Mouse (Mus musculus) forebrain, embryonic 14.5 days (tissue): Measurements from ENCODE around the gene Nutm1. TPM values are rescaled to one million over a fixed set of nuclear protein-coding genes. Genes with fewer than 3 reads are reported as not detected.

Experiments
- ATAC-seq: fragments of 200-750 bp; cut with Nextera tagmentation; 2 replicates; pipeline ENCODE4 v1.8.0; 2017; ENCODE audit warnings: mild to moderate bottlenecking, moderate library complexity
- DNase-seq: peaks from one replicate; pipeline ENCODE4 v3.0.0-alpha.2; 2015; ENCODE audit warnings: low spot score
- H3K27ac ChIP-seq: fragments of 300-500 bp; sonication (generic); 2 replicates; pipeline ENCODE4 v1.5.1; 2014; ENCODE audit warnings: low read depth, mild to moderate bottlenecking, control low read depth, low read length, moderate library complexity
- H3K27me3 ChIP-seq: fragments of 300-500 bp; sonication (generic); replicated peaks from 2 replicates; pipeline ENCODE4 v1.6.1; 2014; ENCODE audit warnings: low read length, control low read depth, mixed read lengths; ENCODE audit not compliant: control insufficient read depth, insufficient read depth
- H3K36me3 ChIP-seq: fragments of 300-500 bp; sonication (generic); 2 replicates; pipeline ENCODE4 v1.6.1; 2014; ENCODE audit warnings: low read length, control low read depth; ENCODE audit not compliant: control insufficient read depth, insufficient read depth
- H3K4me1 ChIP-seq: fragments of 300-500 bp; sonication (generic); 2 replicates; pipeline ENCODE4 v1.6.1; 2014; ENCODE audit warnings: antibody characterized with exemption, low read length, control low read depth; ENCODE audit not compliant: control insufficient read depth, insufficient read depth
- H3K4me2 ChIP-seq: fragments of 300-500 bp; sonication (generic); 2 replicates; pipeline ENCODE4 v1.6.1; 2014; ENCODE audit warnings: mild to moderate bottlenecking, control low read depth, low read length
- H3K4me3 ChIP-seq: fragments of 300-500 bp; sonication (generic); 2 replicates; pipeline ENCODE4 v1.5.1; 2014; ENCODE audit warnings: low read depth, low read length, control low read depth
- H3K9ac ChIP-seq: fragments of 300-500 bp; sonication (generic); 2 replicates; pipeline ENCODE4 v1.6.1; 2014; ENCODE audit warnings: mild to moderate bottlenecking, low read length, control low read depth, moderate library complexity
- H3K9me3 ChIP-seq: fragments of 300-500 bp; sonication (generic); replicated peaks from 2 replicates; pipeline ENCODE4 v1.6.1; 2016; ENCODE audit warnings: low read length, control low read depth, mixed read lengths; ENCODE audit not compliant: control insufficient read depth
- WGBS: fragments of 180-500 bp; shearing (Covaris S2); extraction: QIAGEN DNeasy Blood & Tissue Kit; methylation state at CpG from one replicate; pipeline ENCODE4 v1.1.7; 2014; 5-methylcytosine and 5-hydroxymethylcytosine counted together
- polyA plus RNA-seq: library from polyadenylated mRNA; unstranded; fragments of >200 nt; fragmentation: Nextera tagmentation; extraction: Ambion mirVana; gene quantifications from 2 replicates; pipeline ENCODE4 v1.2.1, GENCODE M21; 2014

Gene Nutm1
- polyA plus RNA-seq, 1 experiment from 2014 or later = not detected

- Histone ChIP-seq H3K4me2 (peak overlapping the region; percentile 87), H3K4me3 (peak overlapping the region; percentile 36), H3K4me1 (peaks cover 6% of the 10 kb centered on the region; the same call in 1 of the 2 replicates), H3K36me3 (no peaks in the 10 kb centered on the region), H3K9me3 (no peaks in the 10 kb centered on the region), H3K27ac (no peak overlapping the region), H3K27me3 (no peaks in the 10 kb centered on the region), H3K9ac (peak overlapping the region; percentile 69)
- DNase-seq (peak; percentile 74), ATAC-seq (peak; percentile 93)
- 1% methylated on average over 21 of the region's 21 CpGs for WGBS
Observed at GRCm38 (mm10) chr2:112284363-112285030, 25.4 kb upstream of the Nutm1 start.

DNA sequence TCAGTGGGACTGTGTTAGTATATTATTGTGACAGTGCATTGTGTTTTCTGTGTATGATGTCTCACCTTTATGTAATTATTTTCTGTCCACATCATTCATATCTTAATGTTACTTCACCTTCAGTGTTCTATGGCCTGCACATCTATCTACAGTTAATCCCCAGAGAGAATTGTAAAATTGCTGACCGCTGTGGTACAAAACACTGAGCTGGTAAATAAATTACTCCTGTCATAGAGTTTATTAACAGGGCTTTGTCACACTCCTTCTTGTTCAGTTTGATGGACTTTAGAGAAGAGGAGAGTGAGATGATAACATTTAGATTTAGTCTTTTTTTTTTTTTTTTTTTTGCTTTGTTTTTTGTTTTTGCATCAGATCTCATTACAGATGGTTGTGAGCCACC lies 23.8 kb upstream of the Nutm1 start:
- H3K36me3 ChIP-seq = no peaks in the 10 kb centered on the region
- no peaks in the 10 kb centered on the region for H3K27me3 ChIP-seq
- H3K9ac ChIP-seq = no peak overlapping the region
- no peak overlapping the region for H3K27ac ChIP-seq
- DNase-seq = no peak
- no peak overlapping the region for H3K4me2 ChIP-seq
- no peak for ATAC-seq
- peaks cover 6% of the 10 kb centered on the region; the same call in 1 of the 2 replicates for H3K4me1 ChIP-seq
- H3K4me3 ChIP-seq = no peak overlapping the region
- H3K9me3 ChIP-seq = no peaks in the 10 kb centered on the region
- WGBS = 95% methylated on average over 1 of the region's 1 CpGs

DNA sequence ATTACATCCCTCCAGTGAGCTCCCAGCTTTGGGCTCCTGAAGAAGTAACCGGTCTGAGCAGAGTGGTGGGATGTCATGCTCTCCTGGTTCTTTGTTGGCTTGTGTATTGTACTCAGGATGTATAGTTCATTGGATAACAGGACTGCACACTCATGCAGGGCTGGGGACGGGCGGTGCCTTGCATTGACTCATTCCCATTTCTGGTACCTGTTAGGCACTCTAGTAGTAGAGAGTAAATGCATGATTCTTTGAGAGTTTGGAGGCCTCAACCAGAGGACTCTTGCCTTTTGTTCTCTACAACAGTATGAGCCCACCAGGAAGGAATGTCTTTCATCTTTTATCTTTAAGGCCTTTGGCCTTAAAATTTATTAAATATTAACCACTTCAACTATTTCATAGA lies 17.8 kb upstream of the Nutm1 start:
- no peak for ATAC-seq
- no peak for DNase-seq
- 95% methylated on average over 3 of the region's 3 CpGs for WGBS
- no peaks in the 10 kb centered on the region for H3K4me1 ChIP-seq
- H3K4me2 ChIP-seq = no peak overlapping the region
- H3K4me3 ChIP-seq = no peak overlapping the region
- no peaks in the 10 kb centered on the region for H3K9me3 ChIP-seq
- H3K27ac ChIP-seq = no peak overlapping the region
- no peaks in the 10 kb centered on the region for H3K27me3 ChIP-seq
- no peaks in the 10 kb centered on the region for H3K36me3 ChIP-seq
- H3K9ac ChIP-seq = no peak overlapping the region

DNA sequence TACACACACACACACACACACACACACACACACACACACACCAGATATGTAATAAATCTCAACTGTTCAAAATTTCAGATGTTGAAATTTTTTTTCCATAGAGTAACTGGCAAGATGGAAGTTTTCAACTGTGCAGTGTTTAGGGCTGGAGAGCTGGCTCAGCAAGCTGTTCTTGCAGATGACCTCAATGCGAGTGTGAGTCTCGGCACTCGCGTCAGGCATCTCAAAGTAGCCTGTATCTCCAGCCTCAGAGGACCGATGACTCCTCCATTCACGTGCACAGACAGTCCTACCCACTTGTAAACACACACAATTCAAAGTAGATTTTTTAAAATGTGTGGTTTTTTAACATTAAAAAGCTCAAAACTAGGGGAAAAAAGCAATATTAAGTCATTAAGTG lies 14.4 kb upstream of the Nutm1 start:
- Histone ChIP-seq H3K4me3 (no peak overlapping the region), H3K27ac (no peak overlapping the region), H3K4me1 (peaks cover 3% of the 10 kb centered on the region; the same call in 1 of the 2 replicates), H3K4me2 (no peak overlapping the region), H3K9ac (no peak overlapping the region), H3K36me3 (no peaks in the 10 kb centered on the region), H3K27me3 (no peaks in the 10 kb centered on the region), H3K9me3 (no peaks in the 10 kb centered on the region)
- no peak for ATAC-seq
- 90% methylated on average over 6 of the region's 6 CpGs for WGBS
- no peak for DNase-seq

DNA sequence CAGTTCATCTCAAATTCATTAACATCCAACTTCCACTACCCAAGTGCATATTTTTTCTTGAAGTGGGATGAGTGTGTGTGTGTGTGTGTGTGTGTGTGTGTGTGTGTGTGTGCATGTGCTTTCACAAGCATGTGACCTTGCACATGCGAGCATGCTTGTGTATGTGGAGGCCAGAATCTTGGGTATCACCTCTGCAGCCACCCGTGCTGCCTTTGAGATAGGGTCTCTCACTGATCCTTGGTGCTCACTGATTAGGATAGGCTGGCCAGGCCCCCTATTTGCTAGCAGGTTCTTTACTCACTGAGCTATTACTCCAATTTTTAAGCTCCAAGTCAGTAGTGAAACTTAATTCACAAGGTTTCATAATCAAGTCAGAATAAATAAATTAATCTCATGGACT lies 13.8 kb upstream of the Nutm1 start:
- Histone ChIP-seq H3K36me3 (no peaks in the 10 kb centered on the region), H3K4me2 (no peak overlapping the region), H3K27me3 (no peaks in the 10 kb centered on the region), H3K9me3 (no peaks in the 10 kb centered on the region), H3K4me3 (no peak overlapping the region), H3K27ac (no peak overlapping the region), H3K9ac (no peak overlapping the region), H3K4me1 (peaks cover 6% of the 10 kb centered on the region)
- DNase-seq (no peak), ATAC-seq (no peak)
- 87% methylated on average over 2 of the region's 2 CpGs for WGBS

- DNase-seq (no peak), ATAC-seq (no peak)
- 96% methylated on average over 2 of the region's 2 CpGs for WGBS
- H3K9ac ChIP-seq = no peak overlapping the region
- peaks cover 23% of the 10 kb centered on the region for H3K4me1 ChIP-seq
- H3K36me3 ChIP-seq = no peaks in the 10 kb centered on the region
- H3K27me3 ChIP-seq = no peaks in the 10 kb centered on the region
- no peaks in the 10 kb centered on the region for H3K9me3 ChIP-seq
- no peak overlapping the region for H3K4me3 ChIP-seq
- H3K27ac ChIP-seq = no peak overlapping the region
- no peak overlapping the region for H3K4me2 ChIP-seq
Observed at GRCm38 (mm10) chr2:112270011-112270410, 10.9 kb upstream of the Nutm1 start.

GRCm38 (mm10) chr2:112267547-112268269 lies 8.6 kb upstream of the Nutm1 start:
- 80% methylated on average over 8 of the region's 8 CpGs for WGBS
- no peak for DNase-seq
- no peak overlapping the region for H3K9ac ChIP-seq

DNA sequence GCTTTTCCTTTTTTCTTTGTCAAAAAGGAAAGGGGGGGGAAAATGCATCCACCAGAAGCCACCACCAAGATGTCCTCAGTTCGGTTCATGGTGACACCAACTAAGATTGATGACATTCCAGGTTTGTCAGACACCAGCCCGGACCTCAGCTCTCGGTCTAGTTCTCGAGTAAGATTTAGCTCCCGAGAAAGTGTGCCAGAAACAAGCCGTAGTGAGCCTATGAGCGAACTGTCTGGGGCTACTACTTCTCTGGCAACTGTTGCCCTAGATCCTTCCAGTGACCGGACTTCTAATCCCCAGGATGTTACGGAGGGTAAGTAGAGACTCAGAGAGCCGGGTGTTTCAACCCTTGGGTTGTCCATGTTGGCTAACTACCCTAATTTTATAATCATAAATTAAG lies 7.7 kb upstream of the Nutm1 start:
- H3K4me2 ChIP-seq = peak overlapping the region; percentile 95
- H3K36me3 ChIP-seq = no peaks in the 10 kb centered on the region
- WGBS = 53% methylated on average over 10 of the region's 10 CpGs
- no peak for ATAC-seq
- DNase-seq = peak; percentile 15
- H3K4me3 ChIP-seq = peak overlapping the region; percentile 82
- no peak overlapping the region for H3K27ac ChIP-seq
- H3K27me3 ChIP-seq = no peaks in the 10 kb centered on the region
- H3K9me3 ChIP-seq = no peaks in the 10 kb centered on the region
- peaks cover 33% of the 10 kb centered on the region for H3K4me1 ChIP-seq
- peak overlapping the region; percentile 86 for H3K9ac ChIP-seq

More at GRCm38 (mm10) chr2:112267547-112268269, 8.6 kb upstream of the Nutm1 start:
- ATAC-seq = no peak
- Histone ChIP-seq H3K4me3 (peak overlapping the region; percentile 82), H3K36me3 (no peaks in the 10 kb centered on the region), H3K27me3 (no peaks in the 10 kb centered on the region), H3K4me2 (peak overlapping the region; percentile 95), H3K9me3 (no peaks in the 10 kb centered on the region), H3K4me1 (peaks cover 31% of the 10 kb centered on the region), H3K27ac (no peak overlapping the region)

DNA sequence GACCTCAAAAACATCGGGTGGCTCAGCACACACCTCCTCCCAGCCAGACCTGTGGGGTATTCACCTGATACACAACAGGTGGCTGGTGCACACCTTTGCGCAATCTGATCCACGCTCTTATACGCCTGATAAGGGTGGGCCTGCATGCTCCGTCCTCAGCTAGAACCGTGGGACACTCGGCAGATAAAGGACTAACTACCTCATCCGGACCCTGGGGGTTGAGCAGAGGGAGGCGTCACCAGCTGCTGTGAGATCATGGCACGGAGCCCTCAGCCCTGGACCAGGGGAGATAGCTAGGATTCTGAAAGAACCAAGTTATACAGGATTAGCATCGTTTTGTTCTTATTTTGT lies 7.1 kb upstream of the Nutm1 start, which contains the start of gene Gm21985:
TSS of gene Gm21985 (plus strand) at position 73 of the 351 bp plus-strand sequence.
- peak; percentile 53 for DNase-seq
- Histone ChIP-seq H3K4me1 (peaks cover 33% of the 10 kb centered on the region), H3K9me3 (no peaks in the 10 kb centered on the region), H3K36me3 (no peaks in the 10 kb centered on the region), H3K4me3 (peak within 1 kb of the TSS; percentile 82), H3K9ac (peak within 1 kb of the TSS; percentile 86), H3K4me2 (peak within 1 kb of the TSS; percentile 95), H3K27ac (peak within 1 kb of the TSS; percentile 93), H3K27me3 (no peaks in the 10 kb centered on the region)
- WGBS = 1% methylated on average over 11 of the region's 11 CpGs
- ATAC-seq = peak; percentile 21
